Mouse (Mus musculus) CH12.LX (cell line): ENCODE results near the gene Gng5. TPM values are rescaled to one million over a fixed set of nuclear protein-coding genes. Genes with fewer than 3 reads are reported as not detected.

Experiments
- DNase-seq: peaks from one replicate; pipeline ENCODE4 v3.0.0-alpha.2; 2013; ENCODE audit errors: extremely low read depth
- H3K27ac ChIP-seq: 2 replicates; pipeline ENCODE4 v1.5.1; 2012; ENCODE audit warnings: low read depth, mild to moderate bottlenecking, control low read depth, moderate library complexity; ENCODE audit not compliant: insufficient read depth
- H3K27me3 ChIP-seq: replicated peaks from 2 replicates; pipeline ENCODE3; 2012; ENCODE audit warnings: inconsistent platforms
- H3K36me3 ChIP-seq, 2 experiments: replicated peaks in 1 of 2; 2 replicates each; pipeline versions ENCODE3 to v1.6.1; 2012; ENCODE audit warnings: inconsistent platforms in 1 of 2, low read length in 1 of 2, mild to moderate bottlenecking in 1 of 2, mixed read lengths in 1 of 2, moderate library complexity in 1 of 2; ENCODE audit not compliant: control insufficient read depth in 1 of 2, insufficient read depth in 1 of 2
- H3K4me1 ChIP-seq, 2 experiments: 2 replicates each; pipeline ENCODE4 v1.6.1; 2012; ENCODE audit warnings: inconsistent platforms in 1 of 2, moderate library complexity in 1 of 2; ENCODE audit not compliant: insufficient read depth in 2 of 2, control insufficient read depth in 1 of 2
- H3K4me2 ChIP-seq: 2 replicates; pipeline ENCODE4 v1.6.1; 2012; ENCODE audit warnings: low read depth, mild to moderate bottlenecking, control low read depth; ENCODE audit not compliant: poor library complexity, insufficient read depth, severe bottlenecking
- H3K4me3 ChIP-seq, 3 experiments: fragments of 150-350 bp in 1 of 3; sonication (generic) in 1 of 3; replicated peaks in 1 of 3; 2 replicates each; pipeline versions ENCODE3 to v1.5.1; 2011 to 2012; ENCODE audit warnings: low read depth in 2 of 3, low read length in 2 of 3, mild to moderate bottlenecking in 2 of 3, moderate library complexity in 2 of 3, control low read depth in 1 of 3, improper control_type of control experiment in 1 of 3, inconsistent platforms in 1 of 3, mixed read lengths in 1 of 3; ENCODE audit not compliant: poor library complexity in 1 of 3
- H3K79me2 ChIP-seq: replicated peaks from 2 replicates; pipeline ENCODE4 v1.6.1; 2012; ENCODE audit warnings: mild to moderate bottlenecking, moderate library complexity; ENCODE audit not compliant: control insufficient read depth, poor library complexity, insufficient read depth, severe bottlenecking; ENCODE audit errors: extremely low read depth
- H3K9ac ChIP-seq: 2 replicates; pipeline ENCODE4 v1.6.1; 2012; ENCODE audit warnings: low read depth, mild to moderate bottlenecking, control low read depth, moderate library complexity; ENCODE audit not compliant: insufficient read depth
- H3K9me3 ChIP-seq: replicated peaks from 2 replicates; pipeline ENCODE3; 2012; ENCODE audit warnings: low read length, inconsistent platforms, mixed read lengths
- CHD1 ChIP-seq: IDR thresholded peaks from 2 replicates; pipeline ENCODE4 v1.6.1; 2012; ENCODE audit warnings: low read depth, low read length, improper control_type of control experiment, inconsistent platforms
- CTCF ChIP-seq, 2 experiments: IDR thresholded peaks in 1 of 2; conservative IDR thresholded peaks in 1 of 2; 2 replicates each; pipeline ENCODE4 v1.5.1; 2011 to 2012; ENCODE audit warnings: low read depth in 2 of 2, low read length in 2 of 2, improper control_type of control experiment in 1 of 2, inconsistent platforms in 1 of 2, mild to moderate bottlenecking in 1 of 2, moderate library complexity in 1 of 2
- ELF1 ChIP-seq: IDR thresholded peaks from 2 replicates; pipeline ENCODE4 v1.6.1; 2014; ENCODE audit warnings: low read depth, mild to moderate bottlenecking, inconsistent platforms, low read length, improper control_type of control experiment
- HCFC1 ChIP-seq: IDR thresholded peaks from 2 replicates; pipeline ENCODE4 v1.6.1; 2012; ENCODE audit warnings: low read depth, mild to moderate bottlenecking, inconsistent platforms, low read length, improper control_type of control experiment
- IRF4 ChIP-seq: IDR thresholded peaks from 2 replicates; pipeline ENCODE4 v1.6.1; 2014; ENCODE audit warnings: low read depth, mild to moderate bottlenecking, inconsistent platforms, low read length, improper control_type of control experiment
- MAX ChIP-seq: IDR thresholded peaks from 2 replicates; pipeline ENCODE4 v1.6.1; 2011; ENCODE audit warnings: low read length, improper control_type of control experiment
- MXI1 ChIP-seq: IDR thresholded peaks from 2 replicates; pipeline ENCODE4 v1.6.1; 2011; ENCODE audit warnings: mild to moderate bottlenecking, low read depth, low read length, improper control_type of control experiment
- MYC ChIP-seq: IDR thresholded peaks from 2 replicates; pipeline ENCODE4 v1.6.1; 2011; ENCODE audit warnings: low read depth, mild to moderate bottlenecking, improper control_type of control experiment, low read length
- NELFE ChIP-seq: IDR thresholded peaks from 2 replicates; pipeline ENCODE4 v1.6.1; 2011; ENCODE audit warnings: low read depth, low read length, improper control_type of control experiment
- POLR2A ChIP-seq: IDR thresholded peaks from 2 replicates; pipeline ENCODE4 v1.6.1; 2011; ENCODE audit warnings: low read depth, mild to moderate bottlenecking, improper control_type of control experiment, low read length
- POLR2AphosphoS2 ChIP-seq: IDR thresholded peaks from 2 replicates; pipeline ENCODE4 v1.6.1; 2011; ENCODE audit warnings: low read depth, low read length, improper control_type of control experiment
- SIN3A ChIP-seq: IDR thresholded peaks from 2 replicates; pipeline ENCODE4 v1.6.1; 2012; ENCODE audit warnings: low read length, improper control_type of control experiment, inconsistent platforms
- TCF12 ChIP-seq: IDR thresholded peaks from 2 replicates; pipeline ENCODE4 v1.6.1; 2014; ENCODE audit warnings: low read depth, mild to moderate bottlenecking, inconsistent platforms, low read length, improper control_type of control experiment
- dilution Hi-C: fragments of 300-500 bp; cut with MboI; formaldehyde crosslinking; loops from 2 replicates; pipeline ENCODE4 v1.14.3; 2020; ENCODE audit warnings: low sequenced_read_pairs; ENCODE audit not compliant: extremely low pct_unique_long_range_greater_than_20kb, extremely low pct_ligation_motif_present
- in situ Hi-C: fragments of 300-500 bp; cut with MboI; formaldehyde crosslinking; loops from 3 replicates; pipeline ENCODE4 v1.14.3; 2019; ENCODE audit warnings: low sequenced_read_pairs, low pct_ligation_motif_present, low pct_unique_long_range_greater_than_20kb, mixed read lengths
- polyA plus RNA-seq: library from polyadenylated mRNA; unstranded; fragments of >175 nt; gene quantifications from 2 replicates; pipeline ENCODE4 v1.2.1, GENCODE M21; 2012; ENCODE audit warnings: low read depth; ENCODE audit not compliant: insufficient read length
- total RNA-seq, 2 experiments: library from RNA; depleted of rRNA; stranded (reverse); fragments of 300-350 nt in 1 of 2; fragments of >200 nt in 1 of 2; gene quantifications; 2 replicates each; pipeline ENCODE4 v1.2.3; 2012 to 2014

Gng5 gene
- total and polyA plus RNA-seq, 3 experiments: 398 to 677 (median 603) TPM

- no peak overlapping the region for H3K4me3 ChIP-seq
- peaks cover 5 to 32% of the 10 kb centered on the region in 2 experiments; a peak in 2 of 4 replicates for H3K4me1 ChIP-seq
- no peak overlapping the region for H3K27ac ChIP-seq
- H3K36me3 ChIP-seq: peaks cover 69 to 94% of the 10 kb centered on the region in 2 experiments
- dilution Hi-C loops (no loop called here), in situ Hi-C loops (no loop called here)
- no peaks in the 10 kb centered on the region for H3K27me3 ChIP-seq
- H3K9me3 ChIP-seq: no peaks in the 10 kb centered on the region
- TF ChIP-seq POLR2AphosphoS2 (peak; percentile 64; the same call in 1 of the 2 replicates), CHD1 (no peak), POLR2A (peak; percentile 30; the same call in 1 of the 2 replicates)
- H3K79me2 ChIP-seq: peaks cover 34% of the 10 kb centered on the region
- no peak overlapping the region for H3K4me2 ChIP-seq
- DNase-seq: no peak
- no peak overlapping the region for H3K9ac ChIP-seq
These were observed 7.1 kb downstream of the Gng5 start for GRCm38 (mm10) chr3:146506711-146507110.

GRCm38 (mm10) chr3:146520226-146520797 lies 20.7 kb downstream of the Gng5 start:
- no peaks in the 10 kb centered on the region for H3K27me3 ChIP-seq
- in situ Hi-C loops: no loop called here
- peaks cover 36% of the 10 kb centered on the region for H3K79me2 ChIP-seq
- TF ChIP-seq CTCF (conservative IDR thresholded peaks at IDR 0.05 in 1 of 2, IDR thresholded peaks at IDR 0.05 in 1 of 2; ENCODE audit: low read depth in 2 of 2, low read length in 2 of 2) (peak in 1 of 2 experiments; percentile 38; a peak in 2 of 4 replicates), MXI1 (peak; percentile 68), ELF1 (peak; percentile 49), SIN3A (0 out of 2 replicates have a peak, but pooled peaks have one; percentile 64), HCFC1 (0 out of 2 replicates have a peak, but pooled peaks have one; percentile 19), CHD1 (0 out of 2 replicates have a peak, but pooled peaks have one; percentile 44), TCF12 (0 out of 2 replicates have a peak, but pooled peaks have one; percentile 49), MYC (0 out of 2 replicates have a peak, but pooled peaks have one; percentile 57), NELFE (no peak), IRF4 (no peak), MAX (peak; percentile 51)
- TF ChIP-seq, all 38 proteins: peak for 9
- H3K36me3 ChIP-seq: peaks cover 25 to 40% of the 10 kb centered on the region in 2 experiments
- H3K9me3 ChIP-seq: no peaks in the 10 kb centered on the region
- no peak for DNase-seq
- H3K4me2 ChIP-seq: peak overlapping the region; percentile 70
- dilution Hi-C loops: no loop called here
- H3K9ac ChIP-seq: peak overlapping the region; percentile 94
- H3K4me1 ChIP-seq: peaks cover 2 to 17% of the 10 kb centered on the region in 2 experiments
- H3K27ac ChIP-seq: peak overlapping the region; percentile 21
- H3K4me3 ChIP-seq: peak overlapping the region; percentile 71 to 87 (median 78)
